Mouse (Mus musculus): Measurements from ENCODE around the gene Ttc12. TPM values are rescaled to one million over a fixed set of nuclear protein-coding genes. Genes with fewer than 3 reads are reported as not detected.
A peak's percentile ranks its signal among the peaks of the same experiment; 100 is the strongest.

The Ttc12 gene
- polyA plus RNA-seq (2012; rRNA removed), result 1.6 and 1.7 TPM in 2 replicates

- no peaks in the 10 kb centered on the region for H3K4me1 ChIP-seq (ENCODE audit: control insufficient read depth, insufficient read depth, low read length)
- no peak for TF ChIP-seq POLR2A (IDR thresholded peaks at IDR 0.05; ENCODE audit: extremely low read depth, insufficient read depth, low read length)
- TF ChIP-seq CTCF (IDR thresholded peaks at IDR 0.05; ENCODE audit: extremely low read depth, insufficient read depth, low read length), result no peak
- H3K4me3 ChIP-seq (ENCODE audit: insufficient read depth, low read length), result peak within 1 kb of the TSS; percentile 33
- H3K27ac ChIP-seq (ENCODE audit: insufficient read depth, low read length), result no peak within 1 kb of the TSS
These were observed at the start of gene Ttc12 for GRCm38 (mm10) chr9:49485892-49486311. TSS of gene Ttc12 (minus strand) at chr9:49486225.

- Histone ChIP-seq H3K4me1 (ENCODE audit: control insufficient read depth, insufficient read depth, low read length) (no peaks in the 10 kb centered on the region), H3K27ac (ENCODE audit: insufficient read depth, low read length) (no peak overlapping the region), H3K4me3 (ENCODE audit: insufficient read depth, low read length) (no peak overlapping the region)
- TF ChIP-seq POLR2A (IDR thresholded peaks at IDR 0.05; ENCODE audit: extremely low read depth, insufficient read depth, low read length) (no peak), CTCF (IDR thresholded peaks at IDR 0.05; ENCODE audit: extremely low read depth, insufficient read depth, low read length) (no peak)
These were observed 48.9 kb upstream of the Ttc12 start for GRCm38 (mm10) chr9:49534958-49535357.

- TF ChIP-seq POLR2A (IDR thresholded peaks at IDR 0.05; ENCODE audit: extremely low read depth, insufficient read depth, low read length) (no peak), CTCF (IDR thresholded peaks at IDR 0.05; ENCODE audit: extremely low read depth, insufficient read depth, low read length) (no peak)
- H3K27ac ChIP-seq (ENCODE audit: insufficient read depth, low read length), result no peak overlapping the region
These were observed 48.0 kb upstream of the Ttc12 start for GRCm38 (mm10) chr9:49533912-49534491.

GRCm38 (mm10) chr9:49533455-49533854 is 47.4 kb upstream of the Ttc12 start:
- TF ChIP-seq CTCF (IDR thresholded peaks at IDR 0.05; ENCODE audit: extremely low read depth, insufficient read depth, low read length) (no peak), POLR2A (IDR thresholded peaks at IDR 0.05; ENCODE audit: extremely low read depth, insufficient read depth, low read length) (no peak)
- Histone ChIP-seq H3K27ac (ENCODE audit: insufficient read depth, low read length) (no peak overlapping the region), H3K4me3 (ENCODE audit: insufficient read depth, low read length) (no peak overlapping the region), H3K4me1 (ENCODE audit: control insufficient read depth, insufficient read depth, low read length) (no peaks in the 10 kb centered on the region)

More at GRCm38 (mm10) chr9:49533912-49534491, 48.0 kb upstream of the Ttc12 start:
- H3K4me1 ChIP-seq (ENCODE audit: control insufficient read depth, insufficient read depth, low read length), result no peaks in the 10 kb centered on the region
- H3K4me3 ChIP-seq (ENCODE audit: insufficient read depth, low read length), result no peak overlapping the region

- Histone ChIP-seq H3K4me1 (ENCODE audit: control insufficient read depth, insufficient read depth, low read length) (no peaks in the 10 kb centered on the region), H3K4me3 (ENCODE audit: insufficient read depth, low read length) (no peak overlapping the region), H3K27ac (ENCODE audit: insufficient read depth, low read length) (no peak overlapping the region)
- TF ChIP-seq CTCF (IDR thresholded peaks at IDR 0.05; ENCODE audit: extremely low read depth, insufficient read depth, low read length), result no peak
- no peak for TF ChIP-seq POLR2A (IDR thresholded peaks at IDR 0.05; ENCODE audit: extremely low read depth, insufficient read depth, low read length)
These were observed 45.8 kb upstream of the Ttc12 start for GRCm38 (mm10) chr9:49531833-49532232.

- H3K27ac ChIP-seq (ENCODE audit: insufficient read depth, low read length), result no peak overlapping the region
- no peaks in the 10 kb centered on the region for H3K4me1 ChIP-seq (ENCODE audit: control insufficient read depth, insufficient read depth, low read length)
- H3K4me3 ChIP-seq (ENCODE audit: insufficient read depth, low read length), result no peak overlapping the region
- TF ChIP-seq POLR2A (IDR thresholded peaks at IDR 0.05; ENCODE audit: extremely low read depth, insufficient read depth, low read length), result no peak
- no peak for TF ChIP-seq CTCF (IDR thresholded peaks at IDR 0.05; ENCODE audit: extremely low read depth, insufficient read depth, low read length)
These were observed 45.2 kb upstream of the Ttc12 start for GRCm38 (mm10) chr9:49531257-49531656.

GRCm38 (mm10) chr9:49530739-49531138 is 44.7 kb upstream of the Ttc12 start:
- Histone ChIP-seq H3K4me1 (ENCODE audit: control insufficient read depth, insufficient read depth, low read length) (no peaks in the 10 kb centered on the region), H3K4me3 (ENCODE audit: insufficient read depth, low read length) (no peak overlapping the region), H3K27ac (ENCODE audit: insufficient read depth, low read length) (no peak overlapping the region)
- no peak for TF ChIP-seq CTCF (IDR thresholded peaks at IDR 0.05; ENCODE audit: extremely low read depth, insufficient read depth, low read length)
- TF ChIP-seq POLR2A (IDR thresholded peaks at IDR 0.05; ENCODE audit: extremely low read depth, insufficient read depth, low read length), result no peak

- Histone ChIP-seq H3K27ac (ENCODE audit: insufficient read depth, low read length) (no peak overlapping the region), H3K4me1 (ENCODE audit: control insufficient read depth, insufficient read depth, low read length) (no peaks in the 10 kb centered on the region), H3K4me3 (ENCODE audit: insufficient read depth, low read length) (no peak overlapping the region)
- TF ChIP-seq CTCF (IDR thresholded peaks at IDR 0.05; ENCODE audit: extremely low read depth, insufficient read depth, low read length) (no peak), POLR2A (IDR thresholded peaks at IDR 0.05; ENCODE audit: extremely low read depth, insufficient read depth, low read length) (no peak)
These were observed 43.4 kb upstream of the Ttc12 start for GRCm38 (mm10) chr9:49529366-49529959.

- TF ChIP-seq POLR2A (IDR thresholded peaks at IDR 0.05; ENCODE audit: extremely low read depth, insufficient read depth, low read length) (no peak), CTCF (IDR thresholded peaks at IDR 0.05; ENCODE audit: extremely low read depth, insufficient read depth, low read length) (peak; percentile 54)
- Histone ChIP-seq H3K4me3 (ENCODE audit: insufficient read depth, low read length) (no peak overlapping the region), H3K4me1 (ENCODE audit: control insufficient read depth, insufficient read depth, low read length) (no peaks in the 10 kb centered on the region), H3K27ac (ENCODE audit: insufficient read depth, low read length) (no peak overlapping the region)
These were observed 42.9 kb upstream of the Ttc12 start for GRCm38 (mm10) chr9:49528943-49529342.

- H3K4me3 ChIP-seq (ENCODE audit: insufficient read depth, low read length), result no peak overlapping the region
- H3K27ac ChIP-seq (ENCODE audit: insufficient read depth, low read length), result no peak overlapping the region
- no peaks in the 10 kb centered on the region for H3K4me1 ChIP-seq (ENCODE audit: control insufficient read depth, insufficient read depth, low read length)
These were observed 42.0 kb upstream of the Ttc12 start for GRCm38 (mm10) chr9:49528026-49528425.

More at GRCm38 (mm10) chr9:49528026-49528425, 42.0 kb upstream of the Ttc12 start:
- no peak for TF ChIP-seq POLR2A (IDR thresholded peaks at IDR 0.05; ENCODE audit: extremely low read depth, insufficient read depth, low read length)
- TF ChIP-seq CTCF (IDR thresholded peaks at IDR 0.05; ENCODE audit: extremely low read depth, insufficient read depth, low read length), result no peak

Data from cortical plate, adult 2 months (tissue).